Mouse (Mus musculus) hindbrain, embryonic 16.5 days (tissue): ENCODE data around the gene Amdhd1. TPM values are rescaled to one million over a fixed set of nuclear protein-coding genes. Genes with fewer than 3 reads are reported as not detected.

Source experiments
- ATAC-seq: fragments of 200-750 bp; cut with Nextera tagmentation; 2 replicates; pipeline ENCODE4 v1.8.0; 2017; ENCODE audit warnings: moderate TSS enrichment, moderate library complexity
- H3K27ac ChIP-seq: fragments of 300-500 bp; sonication (generic); 2 replicates; pipeline ENCODE4 v1.5.1; 2014; ENCODE audit warnings: low read depth, mild to moderate bottlenecking, control low read depth, low read length, moderate library complexity
- H3K27me3 ChIP-seq: fragments of 300-500 bp; sonication (generic); replicated peaks from 2 replicates; pipeline ENCODE4 v1.6.1; 2014; ENCODE audit warnings: low read length; ENCODE audit not compliant: control insufficient read depth, insufficient read depth
- H3K36me3 ChIP-seq: fragments of 300-500 bp; sonication (generic); 2 replicates; pipeline ENCODE4 v1.6.1; 2014; ENCODE audit warnings: mild to moderate bottlenecking, low read length, moderate library complexity, mixed read lengths; ENCODE audit not compliant: control insufficient read depth, insufficient read depth
- H3K4me1 ChIP-seq: fragments of 300-500 bp; sonication (generic); 2 replicates; pipeline ENCODE4 v1.6.1; 2014; ENCODE audit warnings: low read depth, low read length; ENCODE audit not compliant: control insufficient read depth, insufficient read depth
- H3K4me2 ChIP-seq: fragments of 300-500 bp; sonication (generic); 2 replicates; pipeline ENCODE4 v1.6.1; 2014; ENCODE audit warnings: mild to moderate bottlenecking, low read length, control low read depth, moderate library complexity
- H3K4me3 ChIP-seq: fragments of 300-500 bp; sonication (generic); 2 replicates; pipeline ENCODE4 v1.5.1; 2014; ENCODE audit warnings: mild to moderate bottlenecking, low read length, control low read depth, moderate library complexity
- H3K9ac ChIP-seq: fragments of 300-500 bp; sonication (generic); 2 replicates; pipeline ENCODE4 v1.6.1; 2014; ENCODE audit warnings: low read depth, mild to moderate bottlenecking, control low read depth, low read length, moderate library complexity
- H3K9me3 ChIP-seq: fragments of 300-500 bp; sonication (generic); 2 replicates; pipeline ENCODE4 v1.6.1; 2014; ENCODE audit warnings: mild to moderate bottlenecking, low read length, moderate library complexity; ENCODE audit not compliant: control insufficient read depth
- WGBS: fragments of 180-500 bp; shearing (Covaris S2); extraction: QIAGEN DNeasy Blood & Tissue Kit; methylation state at CpG from one replicate; pipeline ENCODE4 v1.1.7; 2014; 5-methylcytosine and 5-hydroxymethylcytosine counted together
- polyA plus RNA-seq: library from polyadenylated mRNA; unstranded; fragments of >200 nt; fragmentation: Nextera tagmentation; extraction: Ambion mirVana; gene quantifications from 2 replicates; pipeline ENCODE4 v1.2.1, GENCODE M21; 2015

Amdhd1 gene
- polyA plus RNA-seq, 1 experiment from 2014 or later: 0.18 TPM

DNA sequence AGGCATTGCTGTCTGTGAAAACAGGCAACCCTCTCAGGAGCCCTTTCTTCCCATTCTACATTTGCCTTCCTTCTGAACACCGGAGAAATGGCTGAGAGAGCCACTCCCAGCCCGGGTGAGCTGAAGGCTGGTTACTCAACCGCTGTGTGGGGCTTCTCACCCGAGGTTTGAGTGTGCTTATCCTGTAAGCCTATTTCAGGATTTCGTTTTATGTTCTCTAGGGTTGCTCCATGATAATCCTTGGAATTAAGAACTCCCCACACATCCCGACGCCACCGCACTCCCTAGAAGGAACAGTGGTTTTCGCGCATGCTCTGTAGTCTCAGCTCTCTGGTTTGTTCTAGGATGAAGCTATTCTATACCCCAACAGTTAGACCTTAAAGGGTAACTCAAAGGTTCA lies 38.5 kb downstream of the Amdhd1 start:
- ATAC-seq: no peak
- Histone ChIP-seq H3K36me3 (no peaks in the 10 kb centered on the region), H3K9me3 (no peaks in the 10 kb centered on the region), H3K27me3 (no peaks in the 10 kb centered on the region), H3K9ac (no peak overlapping the region), H3K4me1 (no peaks in the 10 kb centered on the region), H3K27ac (no peak overlapping the region), H3K4me2 (no peak overlapping the region), H3K4me3 (no peak overlapping the region)
- 76% methylated on average over 10 of the region's 10 CpGs for WGBS

DNA sequence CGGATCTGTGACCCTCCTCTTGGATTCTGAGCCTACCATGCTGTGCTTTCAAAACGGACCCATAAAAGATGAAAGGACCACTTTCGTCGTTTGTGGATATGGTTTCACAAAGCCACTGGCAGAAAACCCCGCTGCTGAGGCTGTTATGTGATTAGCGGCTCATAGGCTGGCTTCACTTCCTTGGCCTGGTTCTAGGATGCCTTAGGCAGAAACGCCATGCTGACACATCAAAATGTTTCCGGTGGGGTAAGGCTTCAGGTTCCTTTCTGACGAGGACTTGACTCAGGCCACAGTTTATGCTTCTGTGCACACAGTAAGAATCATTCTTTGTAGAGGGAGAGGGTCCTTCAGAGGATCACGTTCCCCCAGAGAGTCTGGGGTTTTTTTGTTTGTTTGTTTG lies 39.0 kb downstream of the Amdhd1 start:
- WGBS: 49% methylated on average over 10 of the region's 10 CpGs

DNA sequence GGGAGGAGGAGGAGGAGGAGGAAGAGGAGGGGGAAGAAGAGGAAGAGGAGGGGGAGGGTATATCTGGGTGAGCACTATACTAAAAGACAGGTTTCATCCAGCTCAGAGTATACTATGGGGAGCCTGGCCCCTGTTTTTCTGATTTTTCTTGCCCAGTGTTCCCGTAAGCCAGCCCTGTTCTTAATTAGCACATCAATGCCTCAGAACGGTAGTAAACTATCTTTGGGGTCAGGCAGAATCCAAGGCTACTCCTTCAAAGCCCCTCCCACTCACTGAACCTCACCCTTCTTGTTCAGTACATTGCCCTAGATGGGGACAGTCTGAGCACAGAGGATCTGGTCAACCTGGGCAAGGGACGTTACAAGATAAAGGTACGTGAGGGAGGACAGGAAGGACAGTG lies 49.4 kb downstream of the Amdhd1 start:
- H3K4me1 ChIP-seq: no peaks in the 10 kb centered on the region
- WGBS: 50% methylated on average over 4 of the region's 4 CpGs
- H3K9ac ChIP-seq: no peak overlapping the region
- no peaks in the 10 kb centered on the region for H3K27me3 ChIP-seq
- no peak overlapping the region for H3K4me3 ChIP-seq
- H3K36me3 ChIP-seq: no peaks in the 10 kb centered on the region
- H3K4me2 ChIP-seq: no peak overlapping the region
- no peak overlapping the region for H3K27ac ChIP-seq
- no peak for ATAC-seq
- no peaks in the 10 kb centered on the region for H3K9me3 ChIP-seq

More for the DNA sequence above, 39.0 kb downstream of the Amdhd1 start:
- Histone ChIP-seq H3K9ac (no peak overlapping the region), H3K4me2 (no peak overlapping the region), H3K36me3 (no peaks in the 10 kb centered on the region), H3K27me3 (no peaks in the 10 kb centered on the region), H3K4me3 (no peak overlapping the region), H3K9me3 (no peaks in the 10 kb centered on the region), H3K4me1 (no peaks in the 10 kb centered on the region), H3K27ac (no peak overlapping the region)
- ATAC-seq: no peak

DNA sequence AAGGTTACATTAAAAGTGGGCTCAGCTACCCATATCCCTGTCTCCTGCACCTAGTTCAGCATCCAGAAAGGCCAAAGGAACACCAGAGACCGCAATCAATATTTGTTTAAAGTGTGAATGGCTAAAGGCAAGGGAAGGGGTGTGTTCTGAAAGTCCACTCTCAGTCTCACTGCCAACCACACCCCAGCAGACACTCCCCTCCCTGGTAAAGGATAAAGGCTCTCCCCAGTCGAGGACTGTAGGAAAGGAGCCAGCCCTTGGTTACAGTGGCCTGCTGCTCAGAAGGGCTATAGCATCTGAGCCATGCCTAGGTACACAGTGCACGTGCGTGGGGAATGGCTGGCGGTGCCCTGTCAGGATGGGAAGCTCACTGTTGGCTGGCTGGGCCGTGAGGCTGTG lies 51.0 kb downstream of the Amdhd1 start:
- no peaks in the 10 kb centered on the region for H3K36me3 ChIP-seq
- H3K4me3 ChIP-seq: no peak overlapping the region
- H3K4me1 ChIP-seq: no peaks in the 10 kb centered on the region
- no peak overlapping the region for H3K4me2 ChIP-seq
- no peaks in the 10 kb centered on the region for H3K27me3 ChIP-seq
- 64% methylated on average over 6 of the region's 6 CpGs for WGBS
- H3K27ac ChIP-seq: no peak overlapping the region
- no peak for ATAC-seq
- no peaks in the 10 kb centered on the region for H3K9me3 ChIP-seq
- H3K9ac ChIP-seq: 0 out of 2 replicates have a peak overlapping the region, but pooled peaks have one; percentile 17

DNA sequence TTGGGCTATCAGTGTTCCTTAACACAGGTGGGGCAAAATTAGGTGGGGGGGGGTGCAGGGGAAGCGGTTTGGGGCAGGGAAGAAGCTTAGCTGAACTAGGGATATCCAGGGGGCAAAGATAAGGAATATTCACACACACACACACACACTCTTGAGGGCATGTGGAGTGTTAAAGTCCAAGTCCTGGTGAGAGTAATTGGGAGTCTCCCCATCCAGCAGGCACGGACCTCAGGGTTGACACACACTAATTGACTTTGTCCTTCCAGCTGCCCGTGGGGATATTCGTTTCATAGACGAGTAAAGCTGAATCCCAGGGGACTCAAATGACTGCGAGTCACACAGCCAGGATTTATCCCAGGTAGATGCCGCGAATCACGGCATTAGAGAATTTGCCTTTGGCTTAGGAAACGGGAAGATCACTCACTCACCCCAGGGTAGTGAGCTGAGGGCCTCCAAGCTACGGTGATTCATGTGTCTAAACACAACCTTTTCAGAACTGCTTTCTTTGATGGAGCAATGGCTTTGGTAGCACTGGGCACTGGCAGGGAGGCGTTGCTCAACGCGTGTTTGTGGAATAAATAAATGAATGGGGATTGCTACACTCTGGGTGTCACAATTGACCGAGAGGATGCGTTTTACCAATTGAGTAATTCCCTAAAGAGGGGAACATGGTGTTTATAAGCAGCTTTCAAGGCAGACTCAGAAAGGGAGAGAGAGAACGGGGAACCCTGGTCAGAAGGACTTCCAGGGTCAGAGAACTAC lies 51.6 kb downstream of the Amdhd1 start, which contains the start of gene Hal:
TSS of gene Hal (plus strand) at position 703 of the 762 bp plus-strand sequence.
- ATAC-seq: no peak
- no peaks in the 10 kb centered on the region for H3K4me1 ChIP-seq
- H3K9me3 ChIP-seq: no peaks in the 10 kb centered on the region
- H3K4me3 ChIP-seq: no peak within 1 kb of the TSS
- H3K9ac ChIP-seq: 0 out of 2 replicates have a peak within 1 kb of the TSS, but pooled peaks have one; percentile 17
- H3K27ac ChIP-seq: no peak within 1 kb of the TSS
- 50% methylated on average over 17 of the region's 17 CpGs for WGBS
- no peaks in the 10 kb centered on the region for H3K36me3 ChIP-seq
- H3K4me2 ChIP-seq: no peak within 1 kb of the TSS
- no peaks in the 10 kb centered on the region for H3K27me3 ChIP-seq

DNA sequence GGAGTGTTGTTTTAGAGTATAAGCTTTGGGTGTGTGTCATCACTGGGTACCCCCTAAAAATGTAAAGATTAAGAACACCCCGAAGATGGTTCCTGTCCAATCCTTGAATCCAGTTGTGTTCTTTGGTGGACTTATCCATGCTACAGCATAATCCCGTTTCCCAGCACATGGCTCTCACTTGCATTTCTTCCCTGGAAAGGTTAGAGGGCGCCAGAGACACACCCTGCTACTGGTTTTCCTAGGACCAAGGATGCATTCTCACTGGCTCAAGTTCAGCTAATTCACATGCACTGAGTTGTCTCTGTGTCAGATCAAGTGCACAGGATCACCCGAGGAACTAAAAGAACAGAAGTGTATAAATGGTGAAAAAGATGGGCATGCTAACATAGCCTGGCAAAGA lies 53.2 kb downstream of the Amdhd1 start:
- ATAC-seq: 0 out of 2 replicates have a peak, but pooled peaks have one; percentile 25
- no peak overlapping the region for H3K9ac ChIP-seq
- no peaks in the 10 kb centered on the region for H3K4me1 ChIP-seq
- no peaks in the 10 kb centered on the region for H3K27me3 ChIP-seq
- no peaks in the 10 kb centered on the region for H3K9me3 ChIP-seq
- 26% methylated on average over 4 of the region's 4 CpGs for WGBS
- H3K27ac ChIP-seq: no peak overlapping the region
- H3K4me2 ChIP-seq: no peak overlapping the region
- H3K36me3 ChIP-seq: 0 out of 2 replicates have a peak, but pooled peaks cover 7% of the 10 kb centered on the region
- H3K4me3 ChIP-seq: no peak overlapping the region

DNA sequence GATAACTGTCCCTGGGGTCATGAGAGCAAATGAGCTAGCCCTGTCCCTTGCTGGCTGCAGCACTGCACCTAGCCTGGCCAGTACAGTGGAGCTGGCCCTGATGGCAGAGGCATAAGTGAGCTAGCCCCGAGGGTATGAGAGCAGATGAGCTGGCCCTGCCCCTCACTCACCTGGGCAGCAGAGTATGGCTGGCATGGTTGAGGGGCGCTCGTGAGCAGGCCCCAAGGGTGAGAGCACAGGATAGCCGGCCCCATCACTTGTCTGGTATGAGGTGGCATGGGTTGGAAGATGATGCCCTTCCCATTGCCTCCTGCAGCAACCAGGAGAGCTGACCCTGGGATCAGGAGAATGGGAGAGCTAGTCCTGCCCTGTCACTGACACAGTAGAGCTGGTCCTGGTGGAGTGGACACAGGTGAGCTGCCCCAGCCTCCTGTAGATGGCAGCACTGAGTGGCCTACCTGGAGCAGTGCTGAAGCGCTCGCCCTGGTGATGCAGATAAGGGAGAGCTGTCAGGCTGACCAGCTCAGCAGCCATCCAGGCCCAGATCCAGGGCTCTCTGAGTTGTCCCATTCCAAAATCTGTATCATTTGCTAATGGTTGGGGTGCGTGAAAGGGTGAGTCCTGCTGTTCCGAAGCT lies 54.7 kb downstream of the Amdhd1 start:
- Histone ChIP-seq H3K36me3 (0 out of 2 replicates have a peak, but pooled peaks cover 7% of the 10 kb centered on the region), H3K4me3 (no peak overlapping the region), H3K4me1 (no peaks in the 10 kb centered on the region), H3K9me3 (no peaks in the 10 kb centered on the region), H3K27me3 (no peaks in the 10 kb centered on the region), H3K4me2 (no peak overlapping the region), H3K27ac (no peak overlapping the region), H3K9ac (no peak overlapping the region)
- WGBS: 86% methylated on average over 8 of the region's 8 CpGs
- 0 out of 2 replicates have a peak, but pooled peaks have one; percentile 53 for ATAC-seq

DNA sequence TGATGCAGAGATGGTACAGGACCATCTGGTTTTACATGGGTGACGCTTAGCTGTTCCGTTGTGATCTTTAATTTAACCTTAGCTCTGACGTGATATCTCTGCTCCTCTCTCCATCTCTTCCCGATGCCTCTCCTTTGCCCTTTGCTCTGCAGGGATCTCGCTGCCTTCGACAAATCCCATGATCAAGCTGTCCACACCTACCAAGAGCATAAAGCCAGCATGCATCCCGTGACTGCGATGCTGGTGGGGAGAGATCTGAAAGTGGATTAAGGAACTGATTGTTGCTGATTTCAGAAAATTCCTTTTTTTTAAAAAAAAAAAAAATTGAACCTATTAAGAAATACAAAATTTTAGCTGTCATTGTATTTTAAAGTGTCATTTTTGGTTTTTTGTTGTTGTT lies 55.3 kb downstream of the Amdhd1 start:
- no peak for ATAC-seq
- H3K27me3 ChIP-seq: no peaks in the 10 kb centered on the region
- no peaks in the 10 kb centered on the region for H3K4me1 ChIP-seq
- no peak overlapping the region for H3K4me3 ChIP-seq
- WGBS: 83% methylated on average over 8 of the region's 8 CpGs
- no peaks in the 10 kb centered on the region for H3K9me3 ChIP-seq
- no peak overlapping the region for H3K9ac ChIP-seq
- H3K27ac ChIP-seq: no peak overlapping the region
- 0 out of 2 replicates have a peak, but pooled peaks cover 7% of the 10 kb centered on the region for H3K36me3 ChIP-seq
- no peak overlapping the region for H3K4me2 ChIP-seq
